In the genomic region with DNA sequence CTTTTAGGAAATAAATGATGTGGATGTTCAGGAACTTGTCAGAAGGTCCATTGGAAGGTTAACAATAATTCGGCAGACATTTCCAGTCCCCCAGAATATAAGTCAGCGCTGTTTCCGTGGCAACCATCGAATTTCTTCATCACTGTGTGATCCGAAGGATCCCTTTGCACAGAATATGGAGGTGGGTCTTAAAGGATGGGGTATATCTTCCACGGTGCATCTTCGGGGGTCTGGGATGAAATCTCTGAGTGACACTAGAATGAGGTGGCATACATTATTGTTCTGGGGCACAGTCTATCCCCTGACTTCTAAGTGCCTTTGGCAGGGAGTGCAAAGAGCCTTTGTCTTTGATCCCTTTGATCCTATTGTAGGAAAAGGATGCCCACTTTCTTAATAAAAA, we compare ENCODE assay signal across 25 mouse cellular contexts.
A peak's percentile ranks its signal among the peaks of the same experiment; 100 is the strongest.
DNase-seq lines count a peak whose midpoint lies in the region; ATAC-seq and TF ChIP-seq lines count a peak whose summit lies in the region.
"Had no signal": no experiment of that assay in that cellular context is flagged by ENCODE, and none has a peak within 500 bp of the region (broad histone marks: within the 10 kb centered on the region; RNA-seq: fewer than 3 reads in every experiment).

No protein-coding gene starts in this region.

- DNase-seq in hindbrain, embryonic 10.5 days (ENCODE audit: low spot score), result no peak
- peak; percentile 61 for DNase-seq in brain, embryonic 14.5 days (ENCODE audit: low read depth)
- peak; percentile 40 for DNase-seq in hindbrain, postnatal 0 days (ENCODE audit: low spot score)
- DNase-seq in midbrain, embryonic 14.5 days, result peak; percentile 81
- DNase-seq in adrenal gland, postnatal 4 days (ENCODE audit: low spot score in 2 of 2), result no peak
- DNase-seq in adrenal gland, adult (ENCODE audit: inconsistent age in 2 of 2, low spot score in 1 of 2), result no peak
- DNase-seq in kidney, adult 8-10 months, result no peak
- DNase-seq: cerebellum, adult 2 months; cerebellum, postnatal 14 days; gastrocnemius, postnatal 25 days; heart, adult 11 months; kidney, postnatal 14 days; layer of hippocampus, adult 9-11 months; liver; lung, adult 2 months; lung, postnatal 10 days had no signal

- H3K27ac ChIP-seq in hindbrain, embryonic 12.5 days, result no peak overlapping the region
- no peak overlapping the region for H3K27ac ChIP-seq in hindbrain, embryonic 10.5 days
- H3K27ac ChIP-seq in hindbrain, postnatal 0 days, result no peak overlapping the region
- peak overlapping the region; percentile 60; the same call in 1 of the 2 replicates for H3K27ac ChIP-seq in midbrain, embryonic 14.5 days (replicated peaks; ENCODE audit: low read depth, low read length)
- H3K27ac ChIP-seq: forebrain, embryonic 13.5 days; heart, embryonic 10.5 days; heart, embryonic 15.5 days; liver, embryonic 14.5 days; macrophage; stomach, embryonic 15.5 days had no signal

- no peak for TF ChIP-seq POLR2A in brain, embryonic 14.5 days (IDR thresholded peaks at IDR 0.05; ENCODE audit: borderline replicate concordance, extremely low read depth, insufficient read depth, insufficient read length, poor library complexity, severe bottlenecking)

- H3K9ac ChIP-seq in hindbrain, embryonic 12.5 days, result no peak overlapping the region
- H3K9ac ChIP-seq in hindbrain, postnatal 0 days (replicated peaks; ENCODE audit: low read length), result no peak overlapping the region
- no peak overlapping the region for H3K9ac ChIP-seq in midbrain, embryonic 14.5 days (replicated peaks; ENCODE audit: low read length)
- H3K9ac ChIP-seq: forebrain, embryonic 13.5 days; heart, embryonic 15.5 days; liver, embryonic 14.5 days; stomach, embryonic 15.5 days had no signal

- no peaks in the 10 kb centered on the region for H3K36me3 ChIP-seq in hindbrain, embryonic 12.5 days
- no peaks in the 10 kb centered on the region for H3K36me3 ChIP-seq in hindbrain, embryonic 10.5 days
- no peaks in the 10 kb centered on the region for H3K36me3 ChIP-seq in hindbrain, postnatal 0 days (ENCODE audit: insufficient read depth, low read length)
- no peaks in the 10 kb centered on the region for H3K36me3 ChIP-seq in midbrain, embryonic 14.5 days (ENCODE audit: control insufficient read depth, insufficient read depth, low read length)
- H3K36me3 ChIP-seq: heart, embryonic 10.5 days; heart, embryonic 15.5 days; stomach, embryonic 15.5 days had no signal

- WGBS in hindbrain, embryonic 12.5 days, result 59% methylated on average over 7 of the region's 7 CpGs
- WGBS in hindbrain, embryonic 10.5 days, result 60% methylated on average over 7 of the region's 7 CpGs
- WGBS in hindbrain, postnatal 0 days, result 43% methylated on average over 7 of the region's 7 CpGs
- 20% methylated on average over 7 of the region's 7 CpGs for WGBS in midbrain, embryonic 14.5 days

- H3K4me2 ChIP-seq in hindbrain, embryonic 12.5 days (replicated peaks), result no peak overlapping the region
- no peak overlapping the region for H3K4me2 ChIP-seq in hindbrain, postnatal 0 days (ENCODE audit: low read depth, low read length)
- H3K4me2 ChIP-seq in midbrain, embryonic 14.5 days (ENCODE audit: low read length), result peak overlapping the region; percentile 21; the same call in 1 of the 2 replicates
- H3K4me2 ChIP-seq: forebrain, embryonic 13.5 days; heart, embryonic 15.5 days; stomach, embryonic 15.5 days had no signal

- TF ChIP-seq CTCF in brain, embryonic 14.5 days (IDR thresholded peaks at IDR 0.05; ENCODE audit: borderline replicate concordance, extremely low read depth, insufficient read depth, insufficient read length), result no peak
- no peak for TF ChIP-seq CTCF in hindbrain, postnatal 0 days (IDR thresholded peaks at IDR 0.05; ENCODE audit: low read depth)

- no peaks in the 10 kb centered on the region for H3K9me3 ChIP-seq in hindbrain, embryonic 12.5 days (replicated peaks)
- H3K9me3 ChIP-seq in hindbrain, embryonic 10.5 days, result no peaks in the 10 kb centered on the region
- H3K9me3 ChIP-seq in hindbrain, postnatal 0 days (ENCODE audit: low read length), result no peaks in the 10 kb centered on the region
- no peaks in the 10 kb centered on the region for H3K9me3 ChIP-seq in midbrain, embryonic 14.5 days (ENCODE audit: control insufficient read depth, low read length)
- H3K9me3 ChIP-seq: forebrain, embryonic 13.5 days; heart, embryonic 10.5 days; heart, embryonic 15.5 days; stomach, embryonic 15.5 days had no signal

- ATAC-seq in hindbrain, embryonic 12.5 days (ENCODE audit: low FRiP score), result 0 out of 2 replicates have a peak, but pooled peaks have one; percentile 40
- no peak for ATAC-seq in hindbrain, postnatal 0 days
- peak; percentile 67; the same call in 1 of the 2 replicates for ATAC-seq in midbrain, embryonic 14.5 days (ENCODE audit: low FRiP score, low TSS enrichment)
- ATAC-seq: forebrain, embryonic 13.5 days; intestine, postnatal 0 days had no signal

- H3K4me1 ChIP-seq in hindbrain, embryonic 12.5 days, result no peaks in the 10 kb centered on the region
- 0 out of 2 replicates have a peak, but pooled peaks cover 6% of the 10 kb centered on the region for H3K4me1 ChIP-seq in hindbrain, embryonic 10.5 days (replicated peaks)
- H3K4me1 ChIP-seq in hindbrain, postnatal 0 days (ENCODE audit: insufficient read depth, low read length), result no peaks in the 10 kb centered on the region
- peaks cover 5% of the 10 kb centered on the region; the same call in 1 of the 2 replicates for H3K4me1 ChIP-seq in midbrain, embryonic 14.5 days (ENCODE audit: control insufficient read depth, insufficient read depth, low read length)
- H3K4me1 ChIP-seq: forebrain, embryonic 13.5 days; heart, embryonic 10.5 days; heart, embryonic 15.5 days; stomach, embryonic 15.5 days had no signal

- no peak overlapping the region for H3K4me3 ChIP-seq in hindbrain, embryonic 12.5 days
- no peak overlapping the region for H3K4me3 ChIP-seq in hindbrain, embryonic 10.5 days
- H3K4me3 ChIP-seq in hindbrain, postnatal 0 days (ENCODE audit: low read length), result no peak overlapping the region
- H3K4me3 ChIP-seq in midbrain, embryonic 14.5 days (replicated peaks; ENCODE audit: low read depth, low read length), result no peak overlapping the region
- H3K4me3 ChIP-seq: erythroblast, embryonic 14.5 days; forebrain, embryonic 13.5 days; heart, embryonic 10.5 days; heart, embryonic 15.5 days; stomach, embryonic 15.5 days had no signal

- H3K27me3 ChIP-seq in hindbrain, embryonic 12.5 days, result no peaks in the 10 kb centered on the region
- H3K27me3 ChIP-seq in hindbrain, embryonic 10.5 days (ENCODE audit: insufficient read depth, poor library complexity, severe bottlenecking), result no peaks in the 10 kb centered on the region
- H3K27me3 ChIP-seq in hindbrain, postnatal 0 days (ENCODE audit: insufficient read depth, low read length), result no peaks in the 10 kb centered on the region
- no peaks in the 10 kb centered on the region for H3K27me3 ChIP-seq in midbrain, embryonic 14.5 days (ENCODE audit: control insufficient read depth, insufficient read depth, low read length)
- H3K27me3 ChIP-seq: forebrain, embryonic 13.5 days; heart, embryonic 15.5 days; stomach, embryonic 15.5 days had no signal

Comparison
In these comparisons a context has a peak if more than half of its experiments do, and no peak if none do; other contexts are left out.
1. DNase-seq: peak in brain, embryonic 14.5 days (single experiment), hindbrain, postnatal 0 days (single experiment) and midbrain, embryonic 14.5 days (single experiment); none in hindbrain, embryonic 10.5 days (single experiment), adrenal gland, postnatal 4 days (0 of 2), adrenal gland, adult (0 of 2) and kidney, adult 8-10 months (0 of 2).